Mouse (Mus musculus): ENCODE data around the gene Scn1b. TPM values are rescaled to one million over a fixed set of nuclear protein-coding genes. Genes with fewer than 3 reads are reported as not detected.

Scn1b gene
- polyA plus RNA-seq, 1 experiment from 2014 or later = 3.0 TPM

GRCm38 (mm10) chr7:31116721-31117145 is 10.1 kb downstream of the Scn1b start:
- 0 out of 2 replicates have a peak overlapping the region, but pooled peaks have one; percentile 78 for H3K27ac ChIP-seq (ENCODE audit: low read depth, low read length)
- no peaks in the 10 kb centered on the region for H3K36me3 ChIP-seq (ENCODE audit: control insufficient read depth, insufficient read depth, low read length)
- H3K9me3 ChIP-seq (replicated peaks; ENCODE audit: control insufficient read depth, low read length) = no peaks in the 10 kb centered on the region
- H3K27me3 ChIP-seq (ENCODE audit: control insufficient read depth, insufficient read depth, low read length) = no peaks in the 10 kb centered on the region; the same call in 1 of the 2 replicates
- H3K4me2 ChIP-seq = peak overlapping the region; percentile 2; the same call in 1 of the 2 replicates
- H3K4me3 ChIP-seq (ENCODE audit: low read depth, low read length) = no peak overlapping the region
- peaks cover 23% of the 10 kb centered on the region for H3K4me1 ChIP-seq (ENCODE audit: control insufficient read depth, insufficient read depth, low read length)
- H3K9ac ChIP-seq (ENCODE audit: low read depth, low read length) = no peak overlapping the region
- 36% methylated on average over 16 of the region's 16 CpGs for WGBS (ENCODE audit: insufficient replicate concordance)
- ATAC-seq (replicated peaks; ENCODE audit: insufficient number of reproducible peaks, low FRiP score, low TSS enrichment) = peak; percentile 40; the same call in 1 of the 2 replicates

DNA sequence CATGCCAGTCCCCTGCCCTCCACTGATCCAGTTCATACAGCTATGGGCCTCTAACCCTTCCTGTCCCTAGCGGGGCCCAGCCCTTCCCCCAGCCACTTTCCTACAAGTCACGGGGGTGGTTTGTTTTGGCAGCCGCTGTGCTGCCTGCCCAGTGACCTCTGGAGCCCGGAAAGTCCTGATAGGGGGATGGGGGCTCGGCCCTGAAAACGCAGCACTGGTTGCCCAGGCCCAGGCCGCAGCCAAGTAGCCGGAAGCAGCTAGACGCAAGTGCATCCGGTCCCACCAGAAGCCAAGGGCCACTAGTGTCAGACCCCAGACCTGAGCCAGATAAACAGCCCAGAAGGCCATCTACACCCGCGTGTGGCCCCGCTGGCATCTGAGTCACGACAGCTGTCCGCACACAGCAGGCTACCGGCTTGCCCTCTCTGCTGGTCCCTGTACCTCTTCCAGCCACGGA is 11.2 kb downstream of the Scn1b start:
- peak overlapping the region; percentile 45 for H3K4me2 ChIP-seq
- no peaks in the 10 kb centered on the region for H3K9me3 ChIP-seq (replicated peaks; ENCODE audit: control insufficient read depth, low read length)
- peak overlapping the region; percentile 78 for H3K27ac ChIP-seq (ENCODE audit: low read depth, low read length)
- peaks cover 27% of the 10 kb centered on the region for H3K4me1 ChIP-seq (ENCODE audit: control insufficient read depth, insufficient read depth, low read length)
- peak overlapping the region; percentile 56; the same call in 1 of the 2 replicates for H3K9ac ChIP-seq (ENCODE audit: low read depth, low read length)
- no peaks in the 10 kb centered on the region for H3K36me3 ChIP-seq (ENCODE audit: control insufficient read depth, insufficient read depth, low read length)
- no peaks in the 10 kb centered on the region; the same call in 1 of the 2 replicates for H3K27me3 ChIP-seq (ENCODE audit: control insufficient read depth, insufficient read depth, low read length)
- no peak overlapping the region for H3K4me3 ChIP-seq (ENCODE audit: low read depth, low read length)
- WGBS (ENCODE audit: insufficient replicate concordance) = 11% methylated on average over 17 of the region's 17 CpGs
- peak; percentile 41 for ATAC-seq (replicated peaks; ENCODE audit: insufficient number of reproducible peaks, low FRiP score, low TSS enrichment)

GRCm38 (mm10) chr7:31115182-31115581 is 11.6 kb downstream of the Scn1b start, which contains the start of gene Hpn:
Gene Hpn, minus strand, starts transcription at chr7:31115290.
- H3K27ac ChIP-seq (ENCODE audit: low read depth, low read length) = peak within 1 kb of the TSS; percentile 78
- ATAC-seq (replicated peaks; ENCODE audit: insufficient number of reproducible peaks, low FRiP score, low TSS enrichment) = 0 out of 2 replicates have a peak, but pooled peaks have one; percentile 6
- 13% methylated on average over 13 of the region's 15 CpGs for WGBS (ENCODE audit: insufficient replicate concordance)
- H3K36me3 ChIP-seq (ENCODE audit: control insufficient read depth, insufficient read depth, low read length) = no peaks in the 10 kb centered on the region
- H3K9ac ChIP-seq (ENCODE audit: low read depth, low read length) = peak within 1 kb of the TSS; percentile 56; the same call in 1 of the 2 replicates
- no peak within 1 kb of the TSS for H3K4me3 ChIP-seq (ENCODE audit: low read depth, low read length)
- H3K4me2 ChIP-seq = peak within 1 kb of the TSS; percentile 45
- H3K9me3 ChIP-seq (replicated peaks; ENCODE audit: control insufficient read depth, low read length) = no peaks in the 10 kb centered on the region
- no peaks in the 10 kb centered on the region; the same call in 1 of the 2 replicates for H3K27me3 ChIP-seq (ENCODE audit: control insufficient read depth, insufficient read depth, low read length)
- H3K4me1 ChIP-seq (ENCODE audit: control insufficient read depth, insufficient read depth, low read length) = peaks cover 27% of the 10 kb centered on the region

- H3K9me3 ChIP-seq (replicated peaks; ENCODE audit: control insufficient read depth, low read length) = no peaks in the 10 kb centered on the region
- H3K27ac ChIP-seq (ENCODE audit: low read depth, low read length) = no peak overlapping the region
- no peak overlapping the region for H3K9ac ChIP-seq (ENCODE audit: low read depth, low read length)
- 51% methylated on average over 10 of the region's 10 CpGs for WGBS (ENCODE audit: insufficient replicate concordance)
- H3K27me3 ChIP-seq (ENCODE audit: control insufficient read depth, insufficient read depth, low read length) = no peaks in the 10 kb centered on the region; the same call in 1 of the 2 replicates
- no peak overlapping the region for H3K4me3 ChIP-seq (ENCODE audit: low read depth, low read length)
- peak overlapping the region; percentile 45; the same call in 1 of the 2 replicates for H3K4me2 ChIP-seq
- H3K4me1 ChIP-seq (ENCODE audit: control insufficient read depth, insufficient read depth, low read length) = peaks cover 27% of the 10 kb centered on the region
- ATAC-seq (replicated peaks; ENCODE audit: insufficient number of reproducible peaks, low FRiP score, low TSS enrichment) = no peak
- no peaks in the 10 kb centered on the region for H3K36me3 ChIP-seq (ENCODE audit: control insufficient read depth, insufficient read depth, low read length)
These were observed 12.2 kb downstream of the Scn1b start for GRCm38 (mm10) chr7:31114646-31115045.

GRCm38 (mm10) chr7:31113800-31114199 is 13.0 kb downstream of the Scn1b start:
- H3K27me3 ChIP-seq (ENCODE audit: control insufficient read depth, insufficient read depth, low read length) = no peaks in the 10 kb centered on the region
- no peak overlapping the region for H3K4me2 ChIP-seq
- 72% methylated on average over 6 of the region's 6 CpGs for WGBS (ENCODE audit: insufficient replicate concordance)
- no peak overlapping the region for H3K27ac ChIP-seq (ENCODE audit: low read depth, low read length)
- no peaks in the 10 kb centered on the region for H3K9me3 ChIP-seq (replicated peaks; ENCODE audit: control insufficient read depth, low read length)
- peaks cover 32% of the 10 kb centered on the region for H3K4me1 ChIP-seq (ENCODE audit: control insufficient read depth, insufficient read depth, low read length)
- no peak for ATAC-seq (replicated peaks; ENCODE audit: insufficient number of reproducible peaks, low FRiP score, low TSS enrichment)
- H3K36me3 ChIP-seq (ENCODE audit: control insufficient read depth, insufficient read depth, low read length) = no peaks in the 10 kb centered on the region
- no peak overlapping the region for H3K4me3 ChIP-seq (ENCODE audit: low read depth, low read length)
- no peak overlapping the region for H3K9ac ChIP-seq (ENCODE audit: low read depth, low read length)

DNA sequence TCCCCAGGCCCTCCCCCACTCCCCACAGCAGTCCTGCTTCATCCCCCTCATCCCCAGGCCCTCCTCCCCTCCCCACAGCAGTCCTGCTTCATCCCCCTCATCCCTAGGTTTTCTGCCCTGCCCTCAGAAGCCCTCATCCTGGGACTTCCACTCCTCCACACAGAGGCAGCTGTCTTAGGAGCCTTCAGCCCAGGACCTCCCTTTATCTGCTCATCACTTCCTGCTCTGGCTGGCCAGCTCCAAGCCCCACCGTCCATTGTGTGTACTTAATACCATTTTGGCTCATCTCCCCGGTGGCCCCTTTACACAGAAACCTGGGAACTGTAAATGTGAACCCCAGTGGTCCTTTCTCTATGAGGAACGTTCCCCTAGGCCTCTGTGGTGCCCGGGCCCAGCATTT is 14.8 kb downstream of the Scn1b start:
- Histone ChIP-seq H3K4me2 (no peak overlapping the region), H3K36me3 (ENCODE audit: control insufficient read depth, insufficient read depth, low read length) (no peaks in the 10 kb centered on the region), H3K4me3 (ENCODE audit: low read depth, low read length) (no peak overlapping the region), H3K27me3 (ENCODE audit: control insufficient read depth, insufficient read depth, low read length) (no peaks in the 10 kb centered on the region), H3K27ac (ENCODE audit: low read depth, low read length) (peak overlapping the region; percentile 59), H3K9ac (ENCODE audit: low read depth, low read length) (0 out of 2 replicates have a peak overlapping the region, but pooled peaks have one; percentile 46), H3K9me3 (replicated peaks; ENCODE audit: control insufficient read depth, low read length) (no peaks in the 10 kb centered on the region), H3K4me1 (ENCODE audit: control insufficient read depth, insufficient read depth, low read length) (peaks cover 32% of the 10 kb centered on the region)
- whole genome bisulfite sequencing (ENCODE audit: insufficient replicate concordance) = 39% methylated on average over 4 of the region's 4 CpGs
- ATAC-seq (replicated peaks; ENCODE audit: insufficient number of reproducible peaks, low FRiP score, low TSS enrichment) = no peak

DNA sequence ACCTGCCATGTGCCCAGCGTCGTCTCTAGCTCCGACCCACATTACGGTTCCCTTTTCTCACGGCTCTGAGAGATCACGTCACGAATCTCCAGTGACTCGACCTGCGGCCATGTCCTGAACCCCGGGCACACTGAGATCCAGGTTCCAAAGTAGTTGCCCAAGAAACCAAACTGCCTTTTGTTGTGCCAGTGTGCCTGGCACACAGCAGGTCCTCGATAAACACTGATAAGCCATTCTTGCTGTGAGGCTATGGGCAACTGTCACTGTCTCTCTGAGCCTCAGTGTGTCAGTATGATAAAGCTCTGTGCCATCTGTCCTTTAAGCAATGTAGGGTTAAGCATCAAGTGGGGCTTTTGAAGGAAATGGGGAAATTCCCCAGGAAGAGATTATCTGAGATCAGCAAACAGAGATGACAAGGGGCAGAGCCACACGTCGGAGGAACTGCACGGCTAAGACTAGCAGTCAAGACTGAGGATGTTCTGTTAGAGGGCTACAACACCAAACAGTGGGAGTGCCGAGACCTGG is 15.9 kb downstream of the Scn1b start:
- Histone ChIP-seq H3K36me3 (ENCODE audit: control insufficient read depth, insufficient read depth, low read length) (no peaks in the 10 kb centered on the region), H3K4me2 (no peak overlapping the region), H3K27ac (ENCODE audit: low read depth, low read length) (no peak overlapping the region), H3K27me3 (ENCODE audit: control insufficient read depth, insufficient read depth, low read length) (no peaks in the 10 kb centered on the region), H3K4me1 (ENCODE audit: control insufficient read depth, insufficient read depth, low read length) (peaks cover 25% of the 10 kb centered on the region), H3K4me3 (ENCODE audit: low read depth, low read length) (no peak overlapping the region), H3K9ac (ENCODE audit: low read depth, low read length) (no peak overlapping the region), H3K9me3 (replicated peaks; ENCODE audit: control insufficient read depth, low read length) (no peaks in the 10 kb centered on the region)
- no peak for ATAC-seq (replicated peaks; ENCODE audit: insufficient number of reproducible peaks, low FRiP score, low TSS enrichment)
- 69% methylated on average over 15 of the region's 15 CpGs for WGBS (ENCODE audit: insufficient replicate concordance)

- no peak overlapping the region for H3K4me3 ChIP-seq (ENCODE audit: low read depth, low read length)
- no peaks in the 10 kb centered on the region for H3K27me3 ChIP-seq (ENCODE audit: control insufficient read depth, insufficient read depth, low read length)
- ATAC-seq (replicated peaks; ENCODE audit: insufficient number of reproducible peaks, low FRiP score, low TSS enrichment) = no peak
- peaks cover 18% of the 10 kb centered on the region for H3K4me1 ChIP-seq (ENCODE audit: control insufficient read depth, insufficient read depth, low read length)
- 74% methylated on average over 5 of the region's 5 CpGs for WGBS (ENCODE audit: insufficient replicate concordance)
- no peaks in the 10 kb centered on the region for H3K9me3 ChIP-seq (replicated peaks; ENCODE audit: control insufficient read depth, low read length)
- H3K27ac ChIP-seq (ENCODE audit: low read depth, low read length) = no peak overlapping the region
- H3K9ac ChIP-seq (ENCODE audit: low read depth, low read length) = no peak overlapping the region
- H3K4me2 ChIP-seq = no peak overlapping the region
- H3K36me3 ChIP-seq (ENCODE audit: control insufficient read depth, insufficient read depth, low read length) = no peaks in the 10 kb centered on the region
These were observed 17.0 kb downstream of the Scn1b start for GRCm38 (mm10) chr7:31109796-31110195.

DNA sequence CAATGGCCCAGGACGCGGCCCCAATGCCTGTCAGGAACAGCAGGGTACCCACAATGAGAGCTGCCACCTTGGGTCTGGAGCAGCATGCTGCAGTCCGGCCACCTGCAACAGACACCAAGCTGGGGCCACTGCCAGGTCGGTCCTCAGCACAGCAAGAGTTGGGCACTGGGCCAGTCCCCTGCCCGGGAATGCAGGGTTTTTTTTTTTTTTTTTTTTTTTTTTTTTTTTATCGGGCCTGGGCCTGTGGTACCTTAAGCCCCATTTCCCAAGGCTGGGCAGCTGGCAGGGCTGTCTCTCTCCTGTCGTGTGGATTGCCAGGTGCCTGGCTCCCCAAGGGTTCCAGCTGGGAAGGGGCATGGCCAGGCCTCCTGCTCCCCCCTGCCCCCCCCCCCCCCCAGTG is 17.7 kb downstream of the Scn1b start:
- 49% methylated on average over 7 of the region's 7 CpGs for WGBS (ENCODE audit: insufficient replicate concordance)
- ATAC-seq (replicated peaks; ENCODE audit: insufficient number of reproducible peaks, low FRiP score, low TSS enrichment) = no peak
- Histone ChIP-seq H3K4me2 (no peak overlapping the region), H3K9ac (ENCODE audit: low read depth, low read length) (no peak overlapping the region), H3K9me3 (replicated peaks; ENCODE audit: control insufficient read depth, low read length) (no peaks in the 10 kb centered on the region), H3K4me1 (ENCODE audit: control insufficient read depth, insufficient read depth, low read length) (peaks cover 16% of the 10 kb centered on the region), H3K27me3 (ENCODE audit: control insufficient read depth, insufficient read depth, low read length) (no peaks in the 10 kb centered on the region), H3K4me3 (ENCODE audit: low read depth, low read length) (no peak overlapping the region), H3K27ac (ENCODE audit: low read depth, low read length) (no peak overlapping the region), H3K36me3 (ENCODE audit: control insufficient read depth, insufficient read depth, low read length) (no peaks in the 10 kb centered on the region)

Measured in heart, embryonic 11.5 days (tissue).